Mouse (Mus musculus) c-Kit-positive CD71-negative TER-119-negative erythroid progenitor cells, embryonic 14.5 days (primary cell): ENCODE data around the gene Nell1.
A peak's percentile ranks its signal among the peaks of the same experiment; 100 is the strongest.
"Not testable (repeated sequence)": the region's sequence is repeated elsewhere in the genome, so short reads cannot be mapped to it uniquely, and the experiment has no call there.

ENCODE experiments used
- DNase-seq: peaks from one replicate; pipeline ENCODE4 v3.0.0-alpha.2; 2013; ENCODE audit warnings: low read depth

The Nell1 gene

GRCm38 (mm10) chr7:49974841-49975440, at the start of gene Nell1:
Nell1 (plus strand) TSS chr7:49974864.
- DNase-seq: no peak

DNA sequence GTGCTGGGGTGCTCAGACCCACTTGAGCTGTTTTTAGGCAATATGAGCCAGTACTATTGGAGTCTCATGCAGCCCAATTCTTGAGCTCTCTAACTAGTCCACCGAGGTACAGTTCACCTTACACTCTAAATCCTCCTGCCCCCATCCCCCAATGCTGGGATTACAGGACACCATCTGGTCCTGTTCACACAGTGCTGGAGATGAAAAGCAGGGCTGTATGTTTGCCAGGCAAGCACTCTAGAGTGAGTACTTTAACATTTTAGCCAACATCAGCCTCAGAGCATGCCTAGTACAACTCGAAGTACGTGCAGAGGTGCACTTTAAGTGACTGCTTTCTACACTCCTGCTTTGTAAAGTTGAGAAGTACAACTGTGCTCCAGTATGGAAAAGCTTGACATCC, 46.1 kb upstream of the Nell1 start:
- DNase-seq: no peak

DNA sequence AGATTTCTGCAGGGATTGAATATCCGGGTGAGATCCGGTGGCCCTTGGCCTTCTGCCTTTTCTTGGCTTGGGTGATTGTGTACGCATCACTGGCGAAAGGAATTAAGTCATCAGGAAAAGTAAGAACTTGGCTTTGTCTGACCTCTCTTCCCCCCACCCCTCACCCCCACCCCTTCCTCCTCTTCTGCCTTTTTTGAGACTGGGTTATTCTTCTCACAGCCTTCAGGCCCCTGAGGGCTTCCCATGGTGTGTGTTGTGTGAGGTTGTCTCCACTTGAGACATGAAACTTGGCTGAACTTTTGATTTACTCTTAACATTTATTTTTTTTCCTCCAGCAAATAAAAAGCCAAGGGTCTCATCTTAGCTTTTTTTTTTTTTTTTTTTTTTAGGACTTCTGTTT, 44.7 kb upstream of the Nell1 start:
- no peak for DNase-seq

GRCm38 (mm10) chr7:49933386-49934115, 41.1 kb upstream of the Nell1 start:
- DNase-seq: not testable (repeated sequence)

- DNase-seq: no peak
Observed at GRCm38 (mm10) chr7:49936821-49937220, 37.8 kb upstream of the Nell1 start.

- DNase-seq: no peak
Observed at GRCm38 (mm10) chr7:49942023-49942422, 32.6 kb upstream of the Nell1 start.

GRCm38 (mm10) chr7:49942490-49942889, 32.2 kb upstream of the Nell1 start:
- DNase-seq: no peak

DNA sequence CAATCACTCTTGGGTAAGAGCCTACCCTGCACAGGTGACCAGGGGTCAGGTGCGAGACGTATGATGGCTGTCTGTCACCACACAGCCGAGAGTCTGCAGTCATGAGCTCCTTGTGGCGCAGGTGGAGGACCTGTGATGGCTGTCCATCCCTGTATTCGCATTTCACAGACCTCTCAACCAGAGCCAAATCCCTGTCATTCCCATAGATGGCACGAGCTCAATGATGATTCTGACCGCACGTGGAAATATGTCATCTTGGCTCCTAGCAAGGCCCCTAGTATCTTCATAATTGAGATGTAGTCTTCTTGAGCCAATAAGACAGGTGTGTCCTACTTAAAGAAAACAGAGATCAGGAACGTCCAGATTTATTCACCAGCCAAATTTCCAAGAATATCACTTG, 28.0 kb upstream of the Nell1 start:
- no peak for DNase-seq

DNA sequence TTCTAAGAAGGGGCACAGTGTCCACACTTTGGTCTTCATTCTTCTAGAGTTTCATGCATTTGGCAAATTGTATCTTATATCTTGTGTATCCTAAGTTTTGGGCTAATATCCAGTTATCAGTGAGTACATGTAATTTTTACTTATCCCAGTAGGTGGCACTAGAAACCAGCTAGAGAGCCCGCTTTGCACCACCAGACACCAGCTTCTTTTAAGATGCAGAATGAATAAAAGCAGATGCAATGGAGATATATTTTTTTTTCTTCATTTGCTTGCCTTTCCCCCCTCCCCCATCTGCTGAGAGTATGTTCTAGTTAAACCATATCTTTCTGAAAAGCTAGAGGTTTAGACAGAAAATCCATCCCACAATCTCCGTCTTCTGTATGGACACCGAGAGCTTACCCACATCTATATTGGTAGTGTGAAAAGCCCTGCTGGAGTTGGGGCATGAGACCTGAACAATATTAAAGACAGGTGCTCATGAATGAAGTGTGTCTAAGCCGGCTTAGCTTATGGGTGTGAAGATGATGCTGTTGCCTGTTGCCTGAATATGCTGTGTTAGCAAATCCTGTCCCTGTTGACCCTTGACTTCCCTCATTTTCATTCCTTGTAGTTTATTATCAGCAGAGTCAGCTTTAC, 21.0 kb upstream of the Nell1 start:
- peak; percentile 7 for DNase-seq

- DNase-seq: no peak
Observed at GRCm38 (mm10) chr7:49954834-49955233, 19.8 kb upstream of the Nell1 start.

DNA sequence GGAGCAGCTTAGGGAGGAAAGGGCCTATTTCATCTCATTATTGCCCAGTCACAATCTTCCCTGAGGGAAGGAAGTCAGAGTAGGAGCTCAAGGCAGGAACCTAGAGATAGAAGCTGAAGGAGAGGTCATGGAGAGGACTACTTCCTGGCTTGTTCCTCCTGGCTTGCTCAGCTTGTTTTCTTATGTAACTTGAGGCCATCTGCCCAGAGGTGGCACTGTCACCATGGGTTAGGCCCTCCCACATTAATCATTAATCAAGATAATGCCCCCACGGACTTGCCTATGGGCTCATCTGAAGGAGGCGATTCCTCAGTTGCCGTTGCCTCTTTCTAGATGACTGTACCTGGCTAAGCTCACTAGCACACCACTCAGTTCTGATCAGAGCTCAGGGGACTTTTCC, 17.5 kb upstream of the Nell1 start:
- no peak for DNase-seq

GRCm38 (mm10) chr7:49963764-49964163, 10.9 kb upstream of the Nell1 start:
- DNase-seq: no peak

DNA sequence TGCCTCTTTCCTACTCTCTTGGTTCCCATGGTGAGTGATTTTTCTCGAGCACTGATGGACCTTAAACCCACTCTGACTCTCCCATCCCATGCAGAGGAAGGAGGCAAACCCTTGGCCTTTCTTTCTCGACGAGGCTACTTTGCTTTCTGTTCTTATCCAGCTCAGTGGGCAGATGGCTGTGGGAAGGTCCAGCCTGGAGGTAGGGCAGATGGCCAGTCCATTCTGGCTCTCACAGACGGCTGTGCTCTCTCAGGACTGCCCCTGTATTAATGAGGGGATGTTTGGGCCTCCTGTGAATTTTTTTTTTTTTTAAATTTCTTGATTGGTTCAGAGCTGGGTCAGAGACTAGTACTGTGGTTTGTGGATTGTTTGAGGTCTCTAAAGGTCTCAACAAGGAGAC, 5.1 kb upstream of the Nell1 start:
- no peak for DNase-seq

- DNase-seq: no peak
Observed at GRCm38 (mm10) chr7:49975441-49976121, 917 bp downstream of the Nell1 start.

DNA sequence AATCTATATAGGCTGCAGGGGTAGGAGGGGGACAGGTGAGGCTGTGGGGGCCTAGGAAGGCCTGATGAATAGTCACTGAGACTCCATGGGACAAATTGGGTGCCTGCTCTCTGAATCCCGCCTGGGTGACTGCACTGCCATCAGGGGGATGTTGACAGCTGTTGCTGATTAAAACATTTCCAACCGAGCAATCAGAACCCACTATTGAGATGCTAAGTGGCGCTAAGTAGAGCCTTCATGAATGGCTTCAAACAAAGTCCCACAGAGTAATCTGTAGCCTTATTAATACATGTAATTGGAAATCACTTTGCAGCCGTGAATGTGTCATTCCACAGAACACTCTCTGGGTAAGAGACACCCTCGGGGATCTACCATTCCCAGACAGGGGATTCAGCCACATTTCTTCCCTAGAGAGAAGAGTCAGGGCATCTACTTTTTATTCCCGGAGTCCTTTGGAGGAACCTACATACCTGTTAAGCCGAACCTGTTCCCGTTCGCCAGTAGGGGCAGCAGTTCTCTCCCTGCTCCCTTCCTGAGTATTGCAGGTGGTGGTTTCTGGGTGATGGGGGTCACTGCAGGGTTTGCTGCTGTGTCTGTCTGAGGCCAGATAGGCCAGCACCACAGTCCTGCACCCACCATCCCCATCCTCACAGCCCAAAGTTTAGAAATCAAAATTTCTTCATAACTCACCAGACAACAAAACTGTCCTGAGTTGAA, 7.0 kb downstream of the Nell1 start:
- no peak for DNase-seq

DNA sequence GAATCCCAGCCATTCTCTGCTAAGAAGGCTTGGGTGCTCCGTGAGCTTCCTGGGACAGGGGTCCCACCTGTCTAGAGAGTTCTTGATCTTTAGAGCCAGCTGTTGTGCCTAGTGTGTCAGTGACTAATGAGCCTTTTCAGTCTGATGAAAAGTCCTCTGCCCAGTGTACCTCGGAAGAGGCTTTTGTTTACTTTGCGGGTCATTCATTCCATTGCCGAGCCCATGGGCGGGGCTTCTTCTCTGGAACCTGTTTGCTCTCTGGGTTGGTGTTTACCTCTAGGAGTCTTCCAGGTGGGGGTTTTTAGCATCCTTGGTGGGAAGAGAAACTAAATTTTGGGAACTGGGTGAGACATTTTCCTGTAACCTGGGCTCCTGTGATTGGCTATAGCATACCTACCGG, 10.0 kb downstream of the Nell1 start:
- no peak for DNase-seq

GRCm38 (mm10) chr7:49985947-49986346, 11.3 kb downstream of the Nell1 start:
- no peak for DNase-seq

- DNase-seq: no peak
Observed at GRCm38 (mm10) chr7:49999321-49999720, 24.7 kb downstream of the Nell1 start.

DNA sequence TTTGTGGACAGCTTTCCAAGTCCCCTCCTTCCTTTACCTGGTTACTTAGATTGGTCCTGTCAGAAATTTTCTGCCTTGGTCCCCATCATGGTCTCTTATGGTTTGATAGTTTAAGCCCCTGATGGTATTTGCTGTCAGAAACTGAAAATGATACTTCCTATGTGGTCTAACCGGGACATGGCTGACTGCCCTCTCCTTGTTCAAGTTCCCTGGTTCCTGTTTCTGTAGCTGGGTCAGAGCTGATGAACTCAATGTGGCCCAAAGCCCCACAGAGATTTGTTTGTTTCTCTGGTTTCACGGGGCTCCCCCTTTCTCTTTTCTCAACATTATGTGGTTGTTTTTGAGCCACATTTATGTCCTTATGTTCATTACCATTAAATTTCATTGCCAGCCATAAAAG, 30.6 kb downstream of the Nell1 start:
- no peak for DNase-seq

- no peak for DNase-seq
Observed at GRCm38 (mm10) chr7:50035187-50036153, 60.8 kb downstream of the Nell1 start.

DNA sequence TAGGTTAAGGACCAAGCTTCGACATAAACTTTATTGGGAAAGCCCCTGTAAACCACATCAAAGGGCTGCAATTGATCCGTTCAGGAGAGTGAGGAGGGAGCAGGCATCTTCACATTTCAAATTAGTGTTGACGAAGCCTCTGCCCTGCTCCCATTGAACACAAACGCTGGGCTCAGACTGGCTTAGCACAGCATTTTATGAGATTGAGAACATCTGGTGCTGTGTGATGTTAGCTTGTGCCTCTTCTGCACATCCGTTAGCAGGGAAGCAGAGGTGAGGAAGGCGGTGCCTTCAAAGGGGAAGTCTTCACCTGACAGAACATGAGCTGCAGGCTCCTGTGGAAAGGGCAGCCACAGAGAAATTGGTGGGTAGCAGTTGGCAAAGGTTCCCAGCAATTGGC, 66.4 kb downstream of the Nell1 start:
- no peak for DNase-seq
